Mouse (Mus musculus) olfactory bulb, adult 2 months (tissue): ENCODE data around the gene Pik3r6. TPM values are rescaled to one million over a fixed set of nuclear protein-coding genes. Genes with fewer than 3 reads are reported as not detected.

Source experiments
- H3K27ac ChIP-seq: fragments of 200-500 bp; 2 replicates; pipeline ENCODE4 v1.5.1; 2012; ENCODE audit warnings: low read depth, low read length; ENCODE audit not compliant: insufficient read depth
- H3K4me1 ChIP-seq: fragments of 200-500 bp; 2 replicates; pipeline ENCODE4 v1.6.1; 2012; ENCODE audit warnings: low read length; ENCODE audit not compliant: control insufficient read depth, insufficient read depth
- H3K4me3 ChIP-seq: fragments of 200-500 bp; 2 replicates; pipeline ENCODE4 v1.5.1; 2012; ENCODE audit warnings: mild to moderate bottlenecking, low read depth, low read length, moderate library complexity; ENCODE audit not compliant: insufficient read depth
- CTCF ChIP-seq: fragments of 200-500 bp; IDR thresholded peaks from 2 replicates; pipeline ENCODE4 v1.5.1; 2012; ENCODE audit warnings: low read depth, mild to moderate bottlenecking, low read length, moderate library complexity; ENCODE audit not compliant: insufficient read depth
- POLR2A ChIP-seq: fragments of 200-500 bp; IDR thresholded peaks from 2 replicates; pipeline ENCODE4 v1.6.1; 2012; ENCODE audit warnings: mild to moderate bottlenecking, low read depth, low read length, moderate library complexity; ENCODE audit not compliant: insufficient read depth
- WGBS: fragments of 180-500 bp; shearing (Covaris S2); methylation state at CpG from one replicate; pipeline ENCODE4 v1.1.7; 2018; 5-methylcytosine and 5-hydroxymethylcytosine counted together
- polyA plus RNA-seq: library from polyadenylated mRNA; stranded (reverse); fragments of >200 nt; gene quantifications from 2 replicates; pipeline ENCODE4 v1.2.4, GENCODE M21; 2012; ENCODE audit warnings: low replicate concordance; ENCODE audit not compliant: missing spikeins, insufficient read depth, insufficient read length

Pik3r6 gene
- polyA plus RNA-seq, 1 experiment: not detected

GRCm38 (mm10) chr11:68498517-68498916, 4.3 kb upstream of the Pik3r6 start:
- no peak overlapping the region for H3K4me3 ChIP-seq
- peaks cover 7% of the 10 kb centered on the region; the same call in 1 of the 2 replicates for H3K4me1 ChIP-seq
- WGBS: 90% methylated on average over 11 of the region's 11 CpGs
- H3K27ac ChIP-seq: no peak overlapping the region
- TF ChIP-seq POLR2A: no peak
- no peak for TF ChIP-seq CTCF

- TF ChIP-seq POLR2A (no peak), CTCF (no peak)
- WGBS: 72% methylated on average over 8 of the region's 8 CpGs
These were observed 3.7 kb upstream of the Pik3r6 start for GRCm38 (mm10) chr11:68498999-68499699.

GRCm38 (mm10) chr11:68500949-68501350, 1.9 kb upstream of the Pik3r6 start:
- H3K27ac ChIP-seq: no peak overlapping the region
- H3K4me1 ChIP-seq: peaks cover 7% of the 10 kb centered on the region; the same call in 1 of the 2 replicates
- 47% methylated on average over 14 of the region's 14 CpGs for WGBS
- TF ChIP-seq CTCF (no peak), POLR2A (no peak)
- no peak overlapping the region for H3K4me3 ChIP-seq

More at GRCm38 (mm10) chr11:68498999-68499699, 3.7 kb upstream of the Pik3r6 start:
- no peak overlapping the region for H3K27ac ChIP-seq
- H3K4me3 ChIP-seq: no peak overlapping the region
- H3K4me1 ChIP-seq: peaks cover 7% of the 10 kb centered on the region; the same call in 1 of the 2 replicates

GRCm38 (mm10) chr11:68502408-68502807, 411 bp upstream of the Pik3r6 start:
- Histone ChIP-seq H3K4me1 (peaks cover 7% of the 10 kb centered on the region; the same call in 1 of the 2 replicates), H3K27ac (no peak overlapping the region), H3K4me3 (no peak overlapping the region)
- no peak for TF ChIP-seq CTCF
- no peak for TF ChIP-seq POLR2A
- 82% methylated on average over 2 of the region's 2 CpGs for WGBS

- H3K4me1 ChIP-seq: peaks cover 7% of the 10 kb centered on the region; the same call in 1 of the 2 replicates
- H3K27ac ChIP-seq: no peak overlapping the region
- no peak overlapping the region for H3K4me3 ChIP-seq
- WGBS: 84% methylated on average over 11 of the region's 11 CpGs
- no peak for TF ChIP-seq POLR2A
- TF ChIP-seq CTCF: no peak
These were observed 2.1 kb downstream of the Pik3r6 start for GRCm38 (mm10) chr11:68504913-68505312.

- Histone ChIP-seq H3K27ac (no peak overlapping the region), H3K4me3 (no peak overlapping the region), H3K4me1 (no peaks in the 10 kb centered on the region)
- 96% methylated on average over 7 of the region's 7 CpGs for WGBS
- TF ChIP-seq CTCF (no peak), POLR2A (no peak)
These were observed 4.4 kb downstream of the Pik3r6 start for GRCm38 (mm10) chr11:68507246-68507645.

- no peak overlapping the region for H3K4me3 ChIP-seq
These were observed 5.8 kb downstream of the Pik3r6 start for GRCm38 (mm10) chr11:68508619-68509018.

GRCm38 (mm10) chr11:68509194-68509593, 6.4 kb downstream of the Pik3r6 start:
- Histone ChIP-seq H3K27ac (no peak overlapping the region), H3K4me1 (no peaks in the 10 kb centered on the region), H3K4me3 (no peak overlapping the region)
- TF ChIP-seq POLR2A: no peak
- TF ChIP-seq CTCF: no peak
- 87% methylated on average over 2 of the region's 2 CpGs for WGBS

More at GRCm38 (mm10) chr11:68508619-68509018, 5.8 kb downstream of the Pik3r6 start:
- no peak for TF ChIP-seq CTCF
- no peak for TF ChIP-seq POLR2A
- 67% methylated on average over 5 of the region's 5 CpGs for WGBS
- Histone ChIP-seq H3K4me1 (no peaks in the 10 kb centered on the region), H3K27ac (no peak overlapping the region)

- 51% methylated on average over 3 of the region's 3 CpGs for WGBS
These were observed 11.2 kb downstream of the Pik3r6 start for GRCm38 (mm10) chr11:68513969-68514368.

More at GRCm38 (mm10) chr11:68513969-68514368, 11.2 kb downstream of the Pik3r6 start:
- Histone ChIP-seq H3K4me3 (no peak overlapping the region), H3K4me1 (no peaks in the 10 kb centered on the region), H3K27ac (no peak overlapping the region)
- no peak for TF ChIP-seq POLR2A
- no peak for TF ChIP-seq CTCF
